Mouse (Mus musculus) gonadal fat pad, adult 2 months (tissue): ENCODE results near the gene Csde1. TPM values are rescaled to one million over a fixed set of nuclear protein-coding genes. Genes with fewer than 3 reads are reported as not detected.

Source experiments
- polyA plus RNA-seq: library from polyadenylated mRNA; depleted of rRNA; stranded (reverse); fragments of >200 nt; gene quantifications from 2 replicates; pipeline ENCODE4 v1.2.3, GENCODE M21; 2012; rRNA removed

Csde1 gene
- polyA plus RNA-seq, 1 experiment = 53.1 TPM

Other genes starting within 250 kb of the Csde1 start
- 0.01 TPM in 1 of 2 replicates, not detected in the other for gene Tshb, start 237.7 kb upstream of the Csde1 start, polyA plus RNA-seq
- gene Sycp1, start 84.3 kb upstream of the Csde1 start, polyA plus RNA-seq = not detected in 2 replicates
- gene Nr1h5, start 56.3 kb upstream of the Csde1 start, polyA plus RNA-seq = 0.13 and 0.14 TPM in 2 replicates
- gene Sike1, start 24.7 kb upstream of the Csde1 start, polyA plus RNA-seq = 29.8 and 30.4 TPM in 2 replicates
- 23.1 and 26.1 TPM in 2 replicates for gene Nras, start 37.9 kb downstream of the Csde1 start, polyA plus RNA-seq
- 0.10 and 0.27 TPM in 2 replicates for gene Ampd1, start 53.6 kb downstream of the Csde1 start, polyA plus RNA-seq
- gene Dennd2c, start 82.2 kb downstream of the Csde1 start, polyA plus RNA-seq = 0.77 and 0.89 TPM in 2 replicates
- 22.3 and 28.9 TPM in 2 replicates for gene Bcas2, start 151.2 kb downstream of the Csde1 start, polyA plus RNA-seq